Mouse (Mus musculus): ENCODE measurements around the gene Col4a1.

Gene Col4a1

DNA sequence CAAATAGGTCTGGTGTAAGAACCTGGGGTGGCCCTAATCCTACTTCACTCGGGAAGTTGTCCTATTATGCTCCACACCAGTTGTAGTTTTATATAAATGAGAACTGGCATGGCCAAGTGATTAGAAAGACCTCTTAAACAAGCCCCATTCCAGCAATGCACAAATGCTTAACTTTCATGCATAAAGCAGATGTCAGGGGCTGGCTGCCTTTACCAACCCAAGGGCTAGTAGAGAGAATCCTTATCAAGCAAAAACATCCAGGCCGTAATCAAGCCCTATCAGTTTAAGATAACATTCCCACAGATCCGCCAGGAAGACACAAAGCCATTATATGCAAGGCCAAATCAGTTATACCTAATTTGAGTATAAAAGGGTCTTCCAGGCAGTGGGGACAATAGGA, 46.7 kb downstream of the Col4a1 start:
- no peak for DNase-seq

DNA sequence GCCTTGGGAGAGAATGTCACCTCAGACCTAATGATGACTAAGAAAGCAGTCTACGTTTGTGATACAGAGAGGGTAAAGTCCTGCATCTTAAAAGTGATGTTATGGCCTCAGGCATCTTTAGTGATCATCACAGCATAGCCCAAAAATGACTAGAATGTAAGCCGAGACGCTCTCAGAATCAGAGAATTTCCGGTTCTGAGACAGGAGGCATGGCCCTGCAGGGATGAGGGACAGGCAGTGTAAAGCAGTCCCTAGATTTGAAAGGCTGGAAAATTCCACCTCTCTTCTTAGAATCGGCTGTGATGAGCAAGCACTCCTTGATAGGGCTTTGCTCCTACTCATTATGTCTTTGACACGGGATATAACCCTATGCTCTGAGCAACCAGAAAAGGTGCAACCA, 48.8 kb downstream of the Col4a1 start:
- DNase-seq: no peak

DNA sequence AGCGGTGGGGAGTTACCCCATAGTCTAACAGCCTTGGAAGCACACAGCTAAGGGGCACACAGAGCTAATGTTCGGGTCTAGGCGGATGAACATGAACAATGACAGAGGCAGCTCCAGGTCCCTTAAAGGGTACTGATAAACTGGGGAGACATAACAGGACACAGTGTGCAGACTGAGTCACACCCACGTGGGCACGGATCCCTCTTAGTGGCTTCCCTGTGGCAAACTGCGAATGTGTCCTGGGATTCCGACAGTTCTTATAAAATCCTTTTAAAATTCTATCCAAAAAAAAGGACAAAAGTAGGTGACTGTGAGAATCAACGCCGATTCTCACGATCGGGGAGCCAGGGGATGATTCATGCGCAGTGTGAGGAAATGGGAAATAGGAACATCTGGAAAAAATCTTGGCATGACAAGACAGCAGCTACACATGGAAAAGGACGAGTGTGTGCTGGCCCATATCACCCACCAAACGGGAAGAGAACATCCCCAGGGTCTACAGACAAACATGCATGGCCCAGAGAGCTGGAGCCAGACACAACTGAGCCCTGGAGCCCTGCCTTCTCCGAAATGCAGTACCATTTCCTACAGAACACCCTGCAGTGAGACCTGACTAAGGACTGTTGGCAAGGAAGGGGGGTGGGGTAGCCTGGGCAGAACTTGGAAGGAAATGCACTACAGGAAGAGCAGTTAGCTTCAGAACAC, 50.4 kb downstream of the Col4a1 start:
- peak; percentile 63 for DNase-seq

DNA sequence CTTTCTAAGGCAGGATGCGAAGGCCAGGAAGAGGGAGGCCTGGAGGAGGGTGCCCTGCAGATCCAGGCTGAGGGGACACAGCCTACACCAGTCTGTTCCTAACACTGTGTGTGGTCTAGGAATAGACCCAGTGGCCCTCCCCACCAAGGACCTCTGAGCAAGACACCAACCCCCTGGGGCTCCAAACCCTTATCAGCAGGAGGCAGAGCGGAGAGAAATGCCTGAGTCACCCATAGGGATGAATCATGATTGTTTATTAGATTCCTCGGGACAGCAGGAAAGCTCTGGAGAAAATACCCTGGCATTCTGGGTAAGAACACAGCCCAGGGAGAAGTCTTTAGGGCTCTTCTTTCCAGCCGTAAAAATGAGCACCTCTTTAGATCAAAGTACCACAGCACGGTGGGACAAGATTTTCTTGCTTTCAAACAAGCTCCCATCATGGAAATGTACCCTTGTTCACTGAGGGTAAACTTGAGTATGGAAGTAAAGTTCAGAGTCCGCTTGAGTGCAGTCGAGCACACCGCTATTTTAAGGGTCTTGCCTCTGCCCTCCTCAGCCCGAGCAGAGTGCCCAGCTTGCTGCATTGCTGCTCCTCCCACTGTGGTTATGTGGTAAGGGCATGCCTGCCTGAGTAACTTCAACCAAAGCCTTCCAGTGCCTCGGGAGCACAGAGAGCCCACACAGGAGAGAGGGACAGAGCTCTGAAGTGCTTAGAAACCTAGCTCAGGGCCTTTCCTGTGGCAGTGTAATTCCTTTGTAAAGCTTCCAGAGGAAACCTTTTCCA, 52.6 kb downstream of the Col4a1 start:
- peak; percentile 62 for DNase-seq

DNA sequence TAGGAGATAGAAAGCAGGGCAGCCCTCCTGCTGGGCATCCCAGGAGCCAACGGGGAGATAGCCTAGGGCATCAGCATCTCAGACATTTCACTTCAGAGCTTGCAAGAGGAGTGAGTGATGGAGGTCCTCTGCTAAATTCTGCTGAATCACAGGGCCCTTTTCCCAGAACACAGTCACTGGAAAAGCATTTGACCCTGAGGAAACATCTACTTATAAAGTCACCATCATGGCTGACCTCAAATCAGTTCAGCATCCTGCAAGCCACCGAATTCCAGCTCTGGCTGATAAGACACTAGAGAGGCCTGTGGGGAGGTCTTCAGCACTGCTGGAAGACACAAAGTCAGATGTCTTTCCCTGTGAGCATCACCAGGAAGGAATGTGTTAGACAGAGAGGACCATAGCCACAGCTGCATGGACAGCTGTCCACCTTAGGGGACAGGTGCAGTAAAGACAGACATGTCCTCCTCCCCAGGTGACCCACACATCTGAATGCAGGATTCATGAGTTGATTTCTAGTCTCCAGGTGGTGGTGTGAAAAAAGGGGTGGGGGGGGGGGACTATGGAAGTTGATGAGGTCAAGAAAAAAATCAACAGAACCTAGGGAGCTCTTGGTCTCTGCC, 54.0 kb downstream of the Col4a1 start:
- no peak for DNase-seq

DNA sequence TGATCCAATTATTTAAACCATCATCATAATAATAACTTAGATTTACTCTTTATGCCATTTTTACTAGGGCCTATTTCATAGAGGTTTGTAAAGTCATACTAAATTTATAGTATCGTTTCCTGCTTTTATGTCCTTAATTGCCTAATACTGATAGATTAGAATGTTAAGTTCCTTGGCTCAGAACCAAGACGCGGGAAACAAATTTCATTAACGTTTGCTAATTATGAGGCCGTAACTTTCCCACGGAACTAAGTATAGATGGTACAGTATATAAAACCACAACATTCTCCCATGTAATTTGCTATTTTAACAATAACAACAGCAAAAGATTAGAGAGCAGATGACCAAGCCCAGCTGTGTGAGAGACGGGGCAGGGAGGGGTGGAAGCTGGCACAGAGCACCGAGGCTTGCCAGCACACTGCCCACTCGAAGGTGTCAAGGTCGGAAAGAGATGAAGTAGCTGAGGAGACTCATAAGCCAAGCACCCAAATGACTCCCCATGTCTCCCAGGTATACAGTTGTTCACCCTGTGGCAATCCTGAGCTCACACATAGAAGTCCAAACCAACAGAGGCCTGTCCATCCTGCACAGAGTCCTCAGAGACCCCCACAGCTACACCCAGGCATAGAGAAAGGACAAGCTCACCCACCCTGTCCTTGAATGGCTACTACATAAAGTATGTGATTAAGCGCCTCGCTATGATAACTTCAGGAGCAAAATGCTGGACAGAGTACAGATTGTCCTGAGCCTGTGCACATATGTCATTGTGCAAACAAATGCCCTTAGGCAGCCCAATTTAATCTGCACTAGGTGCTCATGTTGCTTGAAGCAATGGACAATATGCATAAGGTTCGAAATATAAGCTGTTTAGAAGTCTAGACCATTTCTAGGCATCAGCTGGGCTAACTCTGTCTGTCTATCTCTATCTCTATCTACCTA, 55.3 kb downstream of the Col4a1 start:
- DNase-seq: no peak

DNA sequence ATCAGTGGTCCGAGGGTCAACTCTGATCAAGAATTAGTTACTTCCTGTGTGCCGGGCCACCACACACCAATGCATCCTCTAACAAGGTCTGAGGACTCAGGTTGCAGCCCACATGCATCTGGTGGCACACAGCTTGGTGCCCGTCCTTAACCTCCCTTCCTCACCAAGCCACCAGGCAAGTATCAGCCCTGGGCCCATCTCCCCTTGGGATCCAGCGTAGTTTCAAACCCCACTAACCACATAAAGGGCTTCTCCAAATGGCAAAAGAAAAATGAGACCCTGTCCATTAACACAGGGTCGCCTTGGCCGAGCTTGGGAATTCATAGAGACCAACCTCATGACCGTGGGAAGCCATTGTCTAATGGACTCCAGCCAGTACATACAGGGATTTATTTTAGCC, 56.2 kb downstream of the Col4a1 start:
- no peak for DNase-seq

DNA sequence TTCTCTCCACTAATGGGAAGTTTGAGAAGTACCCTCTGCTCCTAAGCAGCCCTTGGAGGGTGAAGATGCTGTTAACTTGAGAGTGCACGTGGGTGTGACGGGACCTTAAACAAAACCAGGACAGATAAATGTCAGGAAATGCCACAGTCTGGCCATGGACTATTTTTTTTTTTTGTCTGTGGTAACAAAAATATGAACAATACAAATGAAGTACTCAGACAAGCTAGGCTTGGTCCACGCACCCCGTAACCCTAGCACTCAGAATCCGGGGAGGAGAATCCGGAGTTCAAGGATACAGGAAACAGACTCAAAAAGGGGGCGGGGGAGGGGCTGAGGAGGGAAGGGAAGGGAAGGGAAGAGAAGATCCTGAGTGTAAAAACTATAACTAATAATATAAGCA, 56.9 kb downstream of the Col4a1 start:
- DNase-seq: no peak

DNA sequence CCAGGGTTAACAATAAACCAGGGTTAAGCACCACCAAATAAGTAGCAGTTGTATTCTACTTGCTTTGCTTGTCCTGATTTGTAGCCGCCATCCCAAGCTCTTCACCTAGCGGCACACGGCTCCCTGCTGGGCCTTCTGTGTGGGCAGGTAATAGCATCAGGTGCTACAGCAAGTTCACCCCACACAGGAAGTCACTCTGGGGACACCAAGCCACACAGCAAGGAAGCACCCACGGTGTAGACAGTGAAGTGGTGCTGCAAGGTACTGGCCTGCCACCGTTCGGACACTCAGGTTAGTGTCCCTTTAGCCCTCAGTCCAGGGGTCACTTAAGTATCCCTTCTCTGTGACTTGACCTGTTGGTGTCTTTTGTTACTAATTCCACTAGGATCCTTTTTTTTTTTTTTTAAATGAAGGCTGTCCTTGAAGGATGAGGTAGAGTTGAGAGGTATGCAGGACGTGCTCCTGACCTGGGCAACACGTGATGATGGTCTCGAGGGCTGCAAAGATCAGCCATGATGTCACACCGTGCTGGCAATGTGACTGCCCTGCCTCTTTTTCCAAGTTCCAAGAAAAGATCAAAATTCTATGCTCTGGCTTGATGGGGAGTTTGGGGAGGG, 57.6 kb downstream of the Col4a1 start:
- DNase-seq: no peak

DNA sequence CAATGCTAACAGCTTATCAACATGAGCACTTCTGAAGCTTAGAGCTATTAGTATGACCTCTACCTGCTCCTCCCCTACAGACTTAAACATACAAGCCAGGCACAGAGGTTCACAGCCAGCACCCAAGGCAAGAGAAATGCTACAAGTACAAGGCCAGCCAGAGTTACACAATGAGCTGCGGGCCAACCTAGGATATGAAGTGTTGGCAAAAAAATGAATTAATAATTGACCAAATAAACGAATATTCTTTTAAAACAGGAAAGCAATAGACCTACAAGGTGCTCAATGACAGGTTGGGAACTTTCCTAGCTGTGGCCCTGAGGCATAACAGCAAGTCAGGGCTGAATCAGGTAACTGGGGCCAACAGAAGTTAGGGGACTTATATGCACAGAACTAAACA, 58.1 kb downstream of the Col4a1 start:
- DNase-seq: no peak

DNA sequence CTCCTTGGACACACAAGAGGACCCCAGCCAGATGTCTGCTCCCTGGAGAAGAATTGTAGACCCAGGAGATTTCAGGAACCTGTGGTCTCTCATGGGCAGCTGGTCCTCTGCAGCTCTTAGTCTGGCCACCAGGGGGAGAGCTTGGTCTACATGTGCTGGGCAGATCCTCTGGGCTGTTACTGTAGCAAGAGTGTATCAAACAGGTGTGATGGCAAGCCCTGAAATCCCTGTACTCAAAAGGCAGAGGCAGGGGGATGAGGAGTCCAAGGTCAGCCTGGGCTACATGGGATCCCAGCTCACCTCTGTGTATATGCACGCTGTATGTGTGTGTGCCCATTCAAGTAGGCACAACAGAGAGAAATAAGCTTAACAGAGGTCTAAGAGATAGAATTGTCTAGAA, 59.1 kb downstream of the Col4a1 start:
- peak; percentile 92 for DNase-seq

DNA sequence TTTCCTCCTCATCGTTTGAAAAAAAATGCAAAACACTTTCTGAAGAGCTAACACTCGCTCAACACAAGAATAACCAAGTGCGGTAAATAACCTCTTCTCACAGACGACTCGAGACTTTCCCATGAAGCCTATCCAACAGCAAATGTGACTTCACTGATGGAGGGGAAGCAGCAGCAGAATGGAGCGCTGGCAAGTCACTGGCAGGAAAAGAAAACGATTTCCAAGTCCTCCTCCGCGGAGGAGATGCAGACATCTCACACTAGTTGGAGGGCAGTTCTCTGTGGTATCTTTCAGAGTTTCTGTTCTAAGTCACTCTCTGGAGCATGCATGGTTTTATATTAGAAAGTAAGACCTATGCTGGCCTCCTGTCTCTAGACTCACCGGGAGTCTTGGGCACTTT, 59.6 kb downstream of the Col4a1 start:
- no peak for DNase-seq

DNA sequence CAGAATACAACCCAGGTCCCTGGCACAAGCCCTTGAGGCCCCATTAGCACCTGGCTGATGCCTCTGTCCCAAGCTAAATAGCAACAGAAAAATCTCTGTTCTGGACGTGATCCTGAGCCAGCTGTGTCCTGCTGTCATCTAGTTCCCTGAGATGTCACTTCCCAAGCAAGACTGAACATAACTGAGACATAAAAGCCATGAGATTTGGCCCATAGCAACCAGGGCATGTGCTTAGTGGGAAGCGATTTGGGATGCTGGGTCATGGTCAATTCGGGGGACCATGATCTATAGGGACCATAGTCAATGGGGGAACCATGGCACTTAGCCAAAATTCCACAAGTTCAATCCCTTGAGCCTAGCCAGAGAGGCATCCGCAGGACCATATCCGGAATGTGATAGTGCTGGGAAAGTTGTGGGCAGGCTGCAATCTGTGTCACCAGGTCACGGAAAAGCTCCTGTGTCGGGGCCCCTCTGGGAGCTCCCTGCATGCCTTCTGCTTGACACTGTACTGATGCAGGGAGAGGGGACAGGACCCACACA, 60.3 kb downstream of the Col4a1 start:
- peak; percentile 66 for DNase-seq

DNA sequence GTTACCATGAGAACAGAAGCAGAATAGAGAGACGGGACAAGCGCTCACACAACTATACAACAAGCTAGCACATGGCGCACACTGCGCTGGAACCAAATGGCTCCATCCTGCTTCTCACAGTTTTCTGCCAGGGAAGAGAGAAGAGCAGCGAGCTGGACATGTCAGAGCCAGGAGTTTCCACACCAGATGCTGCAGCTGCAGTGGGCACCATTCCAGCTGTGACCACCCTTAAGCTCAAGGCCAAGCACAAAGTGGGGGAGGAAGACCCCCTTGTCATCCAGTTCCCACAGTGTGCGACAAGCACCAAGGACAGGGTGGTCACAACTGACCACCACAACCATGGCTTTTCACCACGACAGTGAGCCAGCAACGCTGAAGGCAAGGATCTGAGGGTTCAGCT, 62.5 kb downstream of the Col4a1 start:
- DNase-seq: peak; percentile 61

DNA sequence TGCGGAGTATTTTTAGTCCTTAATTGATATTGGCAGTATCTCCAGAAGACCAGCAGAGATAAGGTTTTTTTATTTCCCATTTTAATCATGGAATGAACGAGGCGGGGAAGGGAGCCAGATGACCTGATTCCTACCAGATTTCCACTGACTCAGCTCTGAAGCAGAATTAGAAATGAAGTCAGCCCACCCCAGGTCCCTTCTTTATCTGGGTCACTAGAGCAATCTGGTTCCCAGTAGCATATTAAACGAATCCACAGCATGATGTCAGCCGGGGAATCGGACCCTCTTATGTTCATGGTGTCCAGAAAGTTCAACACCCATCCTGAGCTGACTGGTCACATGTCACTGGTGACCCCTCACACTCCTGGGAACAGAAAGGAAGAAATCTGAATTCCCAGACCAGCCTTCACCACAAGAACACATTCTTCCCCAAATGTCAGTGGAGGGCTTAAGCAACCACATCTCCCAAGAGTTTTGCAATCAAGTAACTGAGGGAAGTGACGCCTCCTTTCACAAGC, 63.0 kb downstream of the Col4a1 start:
- peak; percentile 74 for DNase-seq

DNA sequence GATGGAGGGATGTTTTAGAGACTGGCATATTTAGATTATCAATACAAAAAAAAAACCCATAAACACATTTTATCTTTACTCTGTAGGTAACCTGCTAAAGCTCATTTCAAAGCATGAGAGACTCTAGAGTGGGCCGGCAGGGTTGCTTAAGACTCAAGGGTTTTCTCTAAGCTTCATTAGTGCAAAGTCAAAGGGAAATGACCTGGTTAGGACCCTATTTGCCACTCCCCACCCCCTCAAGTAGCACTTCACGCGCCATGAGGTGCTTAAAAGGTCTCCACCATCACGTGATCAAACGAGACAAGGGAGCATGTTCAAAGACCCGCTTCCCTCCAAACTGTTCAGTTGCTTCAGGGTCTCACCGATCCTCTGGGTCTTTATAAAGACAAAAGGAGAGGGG, 63.9 kb downstream of the Col4a1 start:
- no peak for DNase-seq

DNA sequence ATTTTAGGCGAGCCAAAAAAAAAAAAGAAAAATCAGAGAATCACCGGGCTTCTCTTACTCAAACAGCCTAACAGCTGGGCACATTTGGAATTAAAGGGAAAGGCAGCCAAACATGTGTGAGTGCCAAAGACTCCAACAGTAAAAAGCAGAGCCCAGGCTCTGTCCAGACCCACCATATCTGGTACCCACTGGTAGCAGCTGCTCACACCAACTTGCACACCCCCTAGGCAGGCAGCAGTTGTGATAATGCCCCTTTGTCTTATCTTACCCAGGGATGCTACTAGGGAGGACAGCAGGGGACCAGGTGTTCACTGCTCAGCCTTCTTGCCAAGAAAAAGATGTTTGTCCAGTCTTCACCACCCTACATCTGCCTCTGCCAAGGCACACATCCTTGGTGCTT, 71.1 kb downstream of the Col4a1 start:
- no peak for DNase-seq

DNA sequence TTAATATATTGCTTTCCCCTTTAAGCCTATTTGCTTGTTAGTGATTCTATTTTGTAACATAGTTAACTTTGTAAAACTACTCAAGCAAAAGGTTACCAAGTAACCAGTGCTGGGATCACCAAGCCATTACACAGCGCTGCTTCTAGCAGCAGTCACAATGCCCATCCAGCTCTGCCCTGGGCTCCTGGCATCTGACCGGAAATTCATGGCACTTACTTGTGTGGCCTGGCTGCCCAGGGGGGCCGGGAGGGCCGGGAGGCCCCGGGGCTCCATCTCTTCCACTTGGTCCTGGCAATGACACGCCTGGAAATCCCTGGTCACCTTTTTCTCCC, 77.8 kb downstream of the Col4a1 start:
- DNase-seq: peak; percentile 57

DNA sequence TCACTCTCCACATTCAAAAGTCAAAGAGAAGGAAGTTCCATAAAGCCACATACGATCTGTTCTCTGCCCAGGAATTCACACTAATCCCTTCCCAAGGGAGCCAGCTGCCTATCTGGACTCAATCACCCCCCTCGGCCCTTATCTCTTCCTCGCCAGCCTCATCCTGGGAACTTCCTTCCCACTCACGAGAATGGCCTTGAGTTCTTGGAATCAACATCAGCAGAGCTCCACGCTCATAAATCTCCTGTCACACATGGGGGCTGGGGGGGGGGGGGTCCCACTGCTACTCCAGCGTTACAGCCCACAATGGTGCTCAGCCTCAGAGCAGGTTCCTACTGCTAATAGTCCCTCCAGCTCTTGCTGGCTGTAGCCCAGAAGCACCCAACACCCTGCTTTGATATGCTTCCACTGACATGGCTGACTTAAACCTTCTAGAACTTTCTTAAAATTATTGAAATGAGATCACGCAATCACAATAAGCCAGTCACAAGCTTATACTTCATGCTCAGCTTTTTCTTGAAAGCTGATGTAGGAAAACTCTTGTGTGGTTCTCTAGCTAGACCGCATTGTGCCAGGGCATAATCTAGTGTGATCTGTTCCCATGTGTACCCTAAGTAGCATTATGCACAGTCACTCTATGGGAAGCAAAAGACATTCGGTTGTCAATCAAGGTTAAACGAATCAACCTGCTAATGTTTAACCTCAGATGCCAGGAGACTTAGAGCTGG, 78.3 kb downstream of the Col4a1 start:
- DNase-seq: peak; percentile 58

DNA sequence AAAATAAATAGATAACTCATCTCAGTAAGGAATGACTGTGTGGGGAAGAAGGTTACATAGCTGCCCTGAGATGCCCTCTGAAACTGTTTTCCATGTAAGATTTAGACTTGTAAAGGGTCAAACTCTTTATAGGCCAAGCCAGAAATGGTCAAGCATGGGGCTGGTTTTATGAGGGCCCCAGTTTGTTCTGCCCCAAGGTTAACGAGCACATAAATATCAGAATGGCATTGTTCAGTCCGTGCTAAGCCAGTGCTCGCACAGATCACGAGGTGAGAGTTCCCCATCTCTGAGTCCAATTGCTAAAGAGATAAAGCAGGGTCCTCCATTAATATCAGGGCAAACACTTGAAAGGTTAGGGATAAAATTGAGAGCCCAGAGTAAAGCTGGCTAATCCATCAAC, 79.6 kb downstream of the Col4a1 start:
- DNase-seq: peak; percentile 36

DNA sequence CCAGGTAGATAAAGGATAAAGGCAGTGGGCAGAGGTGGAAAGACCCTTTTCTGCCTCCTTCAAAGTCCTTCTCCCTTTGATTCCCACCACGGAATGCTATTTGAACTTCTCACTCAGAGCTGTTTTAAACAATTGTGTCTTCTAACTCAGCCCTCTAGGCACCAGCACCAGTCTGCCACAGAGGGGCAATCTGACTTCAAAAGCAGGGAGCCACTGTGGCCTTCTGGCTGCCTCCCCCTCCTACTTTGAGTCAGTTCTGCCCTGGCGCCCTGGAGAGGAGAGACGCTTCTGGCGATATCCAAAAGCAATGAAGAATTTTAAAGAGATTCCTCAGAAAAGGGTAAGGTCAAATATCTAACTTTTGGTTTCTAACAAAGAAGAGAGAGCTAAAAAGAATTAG, 82.3 kb downstream of the Col4a1 start:
- DNase-seq: no peak

Measured in kidney, postnatal 10 days (tissue).